Mouse (Mus musculus) kidney, adult 9 months (tissue): ENCODE measurements around the gene Trmt61a.
A peak's percentile ranks its signal among the peaks of the same experiment; 100 is the strongest.
"Not testable (repeated sequence)": the region's sequence is repeated elsewhere in the genome, so short reads cannot be mapped to it uniquely, and the experiment has no call there.

Source experiments
- DNase-seq: peaks from one replicate; pipeline ENCODE4 v3.0.0; 2022

Trmt61a gene

DNA sequence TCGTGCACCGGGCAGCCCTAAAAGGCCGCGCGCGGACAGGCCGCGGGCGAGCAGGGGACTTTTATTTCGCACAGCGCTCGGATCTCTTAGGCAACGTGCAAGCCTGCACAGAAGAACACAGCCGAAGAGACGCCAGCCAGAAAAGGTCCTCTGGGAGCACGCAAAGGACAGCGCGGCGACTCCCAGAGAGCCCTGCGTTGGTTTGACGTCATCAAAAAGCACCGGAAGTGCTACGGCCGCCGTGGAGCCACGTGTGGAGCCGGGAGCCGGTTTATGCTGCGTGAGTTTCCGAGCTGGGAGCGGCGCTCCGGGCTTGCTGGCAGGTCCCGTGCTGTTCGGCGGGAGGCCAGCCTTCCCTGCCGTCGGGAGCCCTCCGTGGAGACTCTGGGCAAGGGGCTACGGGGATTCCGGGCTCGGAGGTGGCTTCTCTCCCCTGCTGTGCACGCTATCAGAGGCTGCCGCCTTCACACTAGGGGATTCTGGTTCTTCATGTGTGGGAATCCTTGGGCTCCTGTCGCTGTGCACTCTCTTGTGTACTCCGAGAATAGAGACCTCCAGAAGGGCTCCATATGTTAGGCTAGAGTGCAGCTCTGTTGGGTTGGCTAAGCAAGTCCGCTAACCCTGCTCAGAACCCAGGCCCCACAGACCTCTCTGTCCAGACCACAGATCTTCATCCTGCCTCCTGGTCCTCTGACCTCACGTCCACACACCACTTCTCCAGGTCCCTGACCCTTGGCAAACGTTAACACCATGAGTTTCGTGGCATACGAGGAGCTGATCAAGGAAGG lies at the start of gene Trmt61a:
TSS of gene Trmt61a (plus strand) at position 224 of the 788 bp plus-strand sequence.
- peak; percentile 91 for DNase-seq

DNA sequence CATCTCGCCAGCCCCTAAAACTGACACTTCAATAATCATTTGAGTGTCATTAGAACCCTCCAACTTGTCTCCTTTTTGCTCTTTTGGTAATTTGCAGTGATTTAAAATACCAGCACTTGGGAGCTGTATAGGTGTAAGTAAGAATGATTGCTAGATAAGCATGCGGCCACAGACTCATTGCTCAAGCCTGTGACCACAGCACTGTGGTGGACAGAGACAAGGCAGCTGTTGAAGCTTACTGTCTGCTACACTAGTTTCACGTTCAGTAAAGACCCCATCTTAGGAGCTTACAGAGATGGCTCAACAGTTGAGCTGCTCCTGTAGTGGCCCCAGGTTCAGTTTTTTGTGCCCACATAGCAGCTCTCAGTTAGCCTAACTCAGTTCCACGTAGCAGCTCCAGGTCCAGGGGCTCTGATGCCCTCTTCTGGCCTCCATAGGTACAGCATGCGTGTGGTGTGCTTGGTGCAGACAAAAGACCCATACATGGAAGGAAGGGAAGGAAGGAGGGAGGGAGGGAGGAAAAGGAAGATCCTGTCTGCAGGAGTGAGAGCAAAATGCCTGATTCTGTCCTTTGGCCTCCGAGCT lies 29.8 kb upstream of the Trmt61a start:
- DNase-seq, result peak; percentile 63

DNA sequence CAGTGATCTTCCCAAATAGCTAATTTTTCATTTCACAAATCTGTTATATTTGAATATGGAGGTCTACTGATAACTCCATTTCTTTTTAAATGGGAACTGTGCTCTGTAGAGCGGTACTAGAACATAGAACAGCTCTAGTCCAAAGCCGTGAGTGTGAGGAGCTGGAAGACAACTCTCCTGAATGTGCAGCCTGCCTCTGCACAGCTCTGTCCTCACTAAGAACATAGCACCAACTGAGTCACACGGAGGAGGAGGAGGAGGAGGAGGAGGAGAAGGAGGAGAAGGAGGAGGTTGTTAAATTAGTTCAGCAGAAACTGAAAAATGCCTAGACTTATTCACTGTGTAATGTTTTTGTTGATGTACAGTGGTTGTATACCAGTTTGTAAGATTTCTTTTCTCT lies 25.0 kb upstream of the Trmt61a start:
- no peak for DNase-seq

DNA sequence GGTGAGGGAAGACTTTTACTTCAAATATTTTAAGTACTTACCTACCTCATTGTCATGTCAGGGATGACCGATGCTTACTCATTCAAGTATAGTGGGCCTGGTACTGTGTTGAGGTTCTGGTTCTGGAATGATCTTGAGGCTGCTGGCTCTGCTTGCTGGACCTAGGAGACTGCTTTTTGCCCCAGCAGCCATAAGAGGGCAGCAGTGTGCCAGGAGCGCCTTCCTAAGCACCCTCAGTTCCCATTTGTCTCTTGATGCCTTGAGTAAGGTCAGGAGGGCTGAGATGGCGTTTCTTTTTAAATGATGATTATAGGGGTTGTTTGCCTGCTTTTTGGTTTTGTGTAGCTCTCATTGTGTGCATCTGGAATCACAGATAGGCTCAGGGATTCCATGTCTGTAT lies 24.5 kb upstream of the Trmt61a start:
- peak; percentile 77 for DNase-seq

DNA sequence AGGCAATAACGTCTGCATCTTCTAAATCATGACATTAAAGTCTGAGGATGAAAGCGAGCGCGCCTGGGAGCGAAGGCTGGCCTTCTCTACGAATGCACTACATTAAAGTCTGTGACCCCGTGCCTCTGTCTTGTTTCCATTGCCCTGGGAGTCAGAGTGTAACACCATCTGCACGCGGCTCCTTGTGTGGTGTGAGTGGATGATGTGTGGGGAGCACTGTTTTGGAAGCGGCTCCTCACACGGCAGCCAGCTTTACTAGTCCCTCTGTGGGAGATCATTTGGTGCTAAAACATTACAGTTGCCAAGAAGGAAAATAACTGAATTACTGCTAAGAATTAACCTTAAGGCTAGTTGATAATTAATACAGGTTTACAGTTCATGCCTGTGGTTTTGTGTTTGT lies 22.2 kb upstream of the Trmt61a start:
- peak; percentile 84 for DNase-seq

- DNase-seq, result peak; percentile 57
These were observed 18.6 kb upstream of the Trmt61a start for GRCm38 (mm10) chr12:111659331-111659730.

DNA sequence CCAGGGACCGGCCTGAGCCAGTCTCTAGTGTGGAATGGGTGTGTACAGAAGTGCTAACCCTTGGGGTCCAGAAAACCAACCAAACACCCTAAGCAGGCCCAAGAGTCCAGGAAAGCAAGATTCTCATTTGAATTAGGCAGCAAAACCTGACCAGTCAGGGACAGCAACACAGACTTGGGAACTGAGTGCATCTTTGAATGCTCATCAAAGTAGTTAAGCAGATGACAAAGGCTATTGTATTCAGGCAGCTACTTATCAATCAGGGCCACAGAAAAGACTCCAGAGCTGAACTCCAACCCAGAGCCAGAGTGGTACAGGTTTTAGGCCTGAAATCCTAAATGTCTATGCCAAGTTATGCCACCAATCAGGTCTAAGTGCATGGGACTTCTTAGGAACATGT lies 17.3 kb upstream of the Trmt61a start:
- DNase-seq, result no peak

DNA sequence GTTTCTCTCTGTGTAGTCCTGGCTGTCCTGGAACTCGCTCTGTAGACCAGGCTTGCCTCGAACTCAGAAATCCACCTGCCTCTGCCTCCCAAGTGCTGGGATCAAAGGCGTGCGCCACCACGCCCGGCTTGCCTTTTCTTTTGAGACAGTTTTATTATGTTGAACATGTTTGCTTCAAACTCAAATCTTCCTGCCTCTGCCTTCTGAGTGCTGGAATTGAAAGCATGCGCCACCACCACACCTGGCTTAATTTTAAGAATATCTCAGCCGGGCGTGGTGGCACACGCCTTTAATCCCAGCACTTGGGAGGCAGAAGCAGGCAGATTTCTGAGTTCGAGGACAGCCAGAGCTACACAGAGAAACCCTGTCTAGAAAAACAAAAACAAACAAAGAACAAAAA lies 16.4 kb upstream of the Trmt61a start:
- DNase-seq, result not testable (repeated sequence)

DNA sequence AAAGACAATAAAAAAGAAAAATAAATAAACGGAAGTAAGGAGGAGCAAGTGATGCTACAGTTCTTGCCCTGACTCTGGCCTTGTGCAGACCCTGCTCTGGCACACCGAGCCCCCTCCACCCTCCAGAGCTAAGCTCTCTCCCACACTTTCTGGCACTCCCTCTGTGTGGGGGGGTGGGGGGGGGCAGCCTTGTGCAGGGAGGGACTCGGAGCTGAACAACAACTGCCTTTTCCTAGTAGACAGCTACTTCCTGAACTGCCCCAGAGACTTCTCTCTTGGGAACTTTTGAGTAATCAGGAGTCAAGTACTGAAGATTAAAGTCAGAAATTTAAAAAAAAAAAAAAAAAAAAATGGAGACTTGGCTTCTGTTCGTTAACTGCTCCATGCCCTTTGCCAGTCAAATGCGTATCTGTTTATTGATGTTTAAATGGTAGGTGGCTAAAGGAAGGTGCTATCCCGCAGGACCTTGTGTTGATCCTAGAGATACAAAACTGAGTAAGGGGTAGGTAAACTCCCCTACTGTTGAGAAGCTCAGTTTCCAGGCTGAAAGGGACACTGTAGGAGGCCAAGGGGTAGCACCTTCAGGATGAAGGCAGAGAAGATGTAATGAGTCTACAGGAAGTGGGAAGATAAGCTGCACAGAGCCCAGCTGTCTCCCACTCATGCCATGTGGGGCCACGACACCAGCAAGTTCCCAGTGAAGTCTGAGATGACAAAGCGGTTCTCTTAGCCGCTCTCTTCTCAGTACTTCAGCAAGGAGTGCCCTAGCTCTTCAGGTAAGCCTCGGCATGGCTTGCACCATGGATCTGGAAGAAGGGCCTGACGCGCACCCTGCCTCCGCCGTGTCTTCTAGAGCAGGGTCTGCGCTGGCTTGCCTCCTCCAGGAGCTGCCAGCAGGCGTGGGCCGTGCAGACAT lies 14.4 kb upstream of the Trmt61a start:
- no peak for DNase-seq

DNA sequence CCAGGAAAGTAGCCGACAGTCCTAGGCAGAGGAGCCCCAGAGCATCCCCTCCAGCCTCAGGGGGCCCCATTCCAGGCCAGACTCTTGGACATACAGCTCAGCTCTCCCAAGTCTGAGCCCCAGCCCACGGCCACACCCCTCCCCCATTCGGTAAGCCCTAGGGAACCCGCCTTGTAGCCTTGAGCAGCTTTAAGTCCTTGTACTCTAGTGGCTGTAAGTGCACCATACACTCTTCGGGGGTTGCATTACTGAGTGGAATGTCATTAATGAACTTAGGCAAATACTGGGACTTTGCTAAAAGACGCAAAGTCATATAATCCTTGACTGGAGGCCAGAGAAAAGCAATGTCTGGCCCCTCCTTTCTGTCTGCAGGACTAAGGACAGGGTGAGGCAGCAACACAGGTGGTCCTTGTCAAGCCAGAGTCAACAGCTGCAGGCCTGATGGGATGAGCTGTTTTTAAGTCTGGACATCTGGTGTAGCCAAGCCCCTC lies 13.7 kb upstream of the Trmt61a start:
- no peak for DNase-seq

DNA sequence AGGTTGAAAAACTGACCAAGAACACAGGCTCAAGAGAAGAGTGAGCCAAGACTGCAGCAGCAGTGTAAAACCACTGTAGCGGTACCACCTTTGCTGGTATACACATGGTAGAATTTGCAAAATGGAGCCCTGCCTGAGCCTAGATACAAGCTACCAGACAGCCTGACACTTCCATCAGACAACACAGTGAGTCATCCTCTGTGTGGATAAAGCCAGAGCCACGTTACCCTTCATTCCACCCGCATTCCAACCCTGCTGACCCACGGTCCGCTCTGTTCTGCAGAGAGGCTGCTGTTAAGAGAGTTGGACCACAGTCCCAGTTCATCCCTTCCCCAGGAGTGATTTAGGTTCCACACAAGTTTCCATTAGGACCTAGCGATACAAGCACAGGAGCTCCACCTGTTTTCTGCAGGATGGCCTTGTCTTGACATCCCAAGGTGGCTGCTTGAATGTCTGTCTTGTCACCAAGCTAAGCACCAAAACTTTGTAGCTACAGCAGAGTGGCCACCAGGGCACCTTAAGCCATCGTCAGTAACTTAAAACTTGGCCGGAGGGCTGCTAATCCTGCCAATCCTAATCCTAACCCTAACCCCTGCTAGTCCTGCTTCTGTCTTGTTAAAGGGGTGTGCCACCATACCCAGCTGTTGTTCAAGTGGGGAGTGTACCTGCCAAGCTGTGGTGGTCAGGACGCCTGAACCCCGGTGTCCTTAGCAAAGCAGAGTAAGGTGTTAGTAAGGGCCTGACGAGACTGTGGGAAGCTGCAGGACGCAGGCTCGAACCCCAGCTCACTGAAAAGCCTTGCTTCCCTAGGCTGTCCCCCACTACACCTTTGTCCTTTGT lies 12.6 kb upstream of the Trmt61a start:
- no peak for DNase-seq

DNA sequence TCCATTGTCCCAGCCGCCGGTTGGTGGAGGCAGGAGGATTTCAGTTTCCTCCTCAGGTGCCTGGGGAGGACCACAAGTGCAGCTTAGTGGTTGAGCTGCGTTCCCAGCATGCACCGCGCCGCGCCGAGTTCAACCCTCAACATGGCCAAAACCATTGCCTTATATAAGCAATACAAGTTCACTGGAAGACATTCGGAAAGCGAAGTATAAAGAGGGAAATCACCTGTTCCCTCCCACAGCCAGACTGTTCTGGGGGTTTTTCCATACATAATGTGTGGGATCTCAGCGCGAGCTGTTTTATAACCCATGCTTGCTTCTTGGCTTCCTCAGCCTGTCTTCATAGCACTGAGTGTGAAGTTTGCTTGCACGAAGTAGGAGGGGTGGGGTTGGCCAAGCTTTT lies 11.5 kb upstream of the Trmt61a start:
- DNase-seq, result no peak

DNA sequence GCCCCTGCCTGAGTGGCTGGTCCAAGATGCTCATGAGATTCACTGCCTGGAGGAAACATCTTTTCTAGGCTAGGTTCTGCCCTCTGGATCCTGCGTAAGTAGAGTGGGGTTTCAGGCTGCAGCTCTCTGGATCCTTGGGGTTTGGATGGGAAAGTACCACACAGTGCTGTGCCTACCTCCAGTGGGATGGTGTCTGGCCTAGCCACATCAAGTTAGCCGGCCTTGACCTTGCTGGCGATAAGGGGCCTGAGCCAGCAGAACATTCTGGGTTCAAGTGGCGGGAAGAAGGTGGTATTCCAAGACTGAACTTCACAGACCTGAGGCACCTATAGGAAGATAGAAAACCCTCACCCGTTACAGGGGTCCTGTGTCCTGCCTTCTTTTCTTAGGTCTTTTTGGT lies 10.5 kb upstream of the Trmt61a start:
- DNase-seq, result no peak

- DNase-seq, result peak; percentile 97
These were observed 9.4 kb upstream of the Trmt61a start for GRCm38 (mm10) chr12:111668457-111668912.

GRCm38 (mm10) chr12:111669000-111669788 lies 8.7 kb upstream of the Trmt61a start:
- no peak for DNase-seq

- DNase-seq, result no peak
These were observed 7.9 kb upstream of the Trmt61a start for GRCm38 (mm10) chr12:111669961-111670360.

DNA sequence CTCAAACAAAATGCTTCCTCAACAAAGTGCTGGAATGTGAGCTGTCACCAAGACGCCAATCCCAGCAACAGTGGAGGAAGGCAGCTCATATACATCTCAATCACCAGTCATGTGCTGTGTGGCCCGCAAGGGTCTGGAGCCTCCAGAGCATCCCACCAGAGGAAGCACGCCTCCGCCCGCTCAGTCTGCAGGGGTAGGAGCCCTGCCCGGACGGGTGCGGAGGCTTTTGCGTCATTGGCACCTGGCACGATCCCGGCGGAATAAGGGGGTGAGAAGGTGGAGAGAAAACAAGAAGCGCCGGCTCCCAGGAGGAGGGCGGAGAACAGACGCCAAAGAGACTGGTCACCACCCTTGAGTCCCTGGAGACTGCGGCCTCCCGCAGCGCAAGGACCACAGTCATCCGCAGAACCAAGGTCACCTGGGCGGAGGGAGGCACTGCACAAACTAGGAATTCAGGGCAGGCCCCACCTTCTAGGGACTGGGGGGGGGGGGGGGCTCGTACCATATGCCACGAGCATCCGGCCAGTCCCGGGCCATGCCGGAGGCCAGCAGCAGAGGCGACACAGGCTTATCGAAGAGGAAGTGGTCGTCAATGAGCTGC lies 7.4 kb upstream of the Trmt61a start:
- DNase-seq, result no peak

GRCm38 (mm10) chr12:111670976-111671375 lies 6.9 kb upstream of the Trmt61a start:
- no peak for DNase-seq

- DNase-seq, result no peak
These were observed 6.4 kb upstream of the Trmt61a start for GRCm38 (mm10) chr12:111671431-111671902.

- peak; percentile 75 for DNase-seq
These were observed 5.7 kb upstream of the Trmt61a start, which contains the start of gene Ckb for GRCm38 (mm10) chr12:111672176-111672575. Gene Ckb (minus strand): TSS chr12:111672338.

- no peak for DNase-seq
These were observed 5.3 kb upstream of the Trmt61a start for GRCm38 (mm10) chr12:111672581-111672980.
